10 mouse cellular contexts compared by ENCODE assay signal in genomic region chr13:41758550-41759465, GRCm38 (mm10).
DNase-seq lines count a peak whose midpoint lies in the region; ATAC-seq and TF ChIP-seq lines count a peak whose summit lies in the region.
"Had no signal": no experiment of that assay in that cellular context is flagged by ENCODE, and none has a peak within 500 bp of the region (broad histone marks: within the 10 kb centered on the region; RNA-seq: fewer than 3 reads in every experiment).

No protein-coding gene starts in this region.

- 0 out of 2 replicates have a peak, but pooled peaks cover 7% of the 10 kb centered on the region for H3K4me1 ChIP-seq in kidney, embryonic 16.5 days (ENCODE audit: insufficient read depth, low read length)

- no peak overlapping the region; the same call in 1 of the 2 replicates for H3K4me3 ChIP-seq in layer of hippocampus, adult 2 months
- H3K4me3 ChIP-seq in kidney, embryonic 16.5 days (ENCODE audit: low read length), result no peak overlapping the region

- no peaks in the 10 kb centered on the region for H3K36me3 ChIP-seq in kidney, embryonic 16.5 days (ENCODE audit: insufficient read depth, low read length)

- 57% methylated on average over 19 of the region's 19 CpGs for WGBS in kidney, embryonic 16.5 days

- no peaks in the 10 kb centered on the region for H3K9me3 ChIP-seq in kidney, embryonic 16.5 days (ENCODE audit: low read length)

- H3K4me2 ChIP-seq in kidney, embryonic 16.5 days (replicated peaks; ENCODE audit: low read depth, low read length), result no peak overlapping the region

- DNase-seq in layer of hippocampus, adult 2 months (ENCODE audit: low spot score in 2 of 2), result peak; percentile 24 to 37
- DNase-seq in layer of hippocampus, postnatal 36 days, result no peak
- DNase-seq in cerebellum, postnatal 36 days, result peak; percentile 25 to 27
- peak; percentile 13 to 22 for DNase-seq in layer of hippocampus, postnatal 14 days (ENCODE audit: low spot score in 2 of 2)
- peak; percentile 63 to 72 for DNase-seq in right cerebral cortex, postnatal 36 days (ENCODE audit: low spot score in 2 of 2)
- DNase-seq in lung, postnatal 25 days (ENCODE audit: low spot score), result no peak
- no peak for DNase-seq in retina, embryonic 14.5 days (ENCODE audit: low spot score)
- DNase-seq: gastrocnemius, postnatal 25 days had no signal

- H3K9ac ChIP-seq in kidney, embryonic 16.5 days (replicated peaks; ENCODE audit: low read length), result no peak overlapping the region

- H3K27ac ChIP-seq in layer of hippocampus, adult 2 months, result no peak overlapping the region
- no peak overlapping the region for H3K27ac ChIP-seq in kidney, embryonic 16.5 days (ENCODE audit: low read length)
- H3K27ac ChIP-seq: kidney, postnatal 0 days had no signal

- no peak for ATAC-seq in kidney, embryonic 16.5 days (ENCODE audit: low FRiP score, low TSS enrichment)

- TF ChIP-seq CTCF in layer of hippocampus, adult 2 months (conservative IDR thresholded peaks at IDR 0.05), result no peak

- H3K27me3 ChIP-seq in kidney, embryonic 16.5 days (ENCODE audit: insufficient read depth, low read length), result no peaks in the 10 kb centered on the region

Comparison
In these comparisons a context has a peak if more than half of its experiments do, and no peak if none do; other contexts are left out.
1. DNase-seq: peak in layer of hippocampus, adult 2 months (2 of 2), cerebellum, postnatal 36 days (2 of 2), layer of hippocampus, postnatal 14 days (2 of 2) and right cerebral cortex, postnatal 36 days (2 of 2); none in layer of hippocampus, postnatal 36 days (0 of 2), lung, postnatal 25 days (single experiment) and retina, embryonic 14.5 days (single experiment).